Mouse (Mus musculus): ENCODE results near the gene Abcg8. TPM values are rescaled to one million over a fixed set of nuclear protein-coding genes. Genes with fewer than 3 reads are reported as not detected.

Abcg8 gene
- total and polyA plus RNA-seq, 3 experiments: not detected

DNA sequence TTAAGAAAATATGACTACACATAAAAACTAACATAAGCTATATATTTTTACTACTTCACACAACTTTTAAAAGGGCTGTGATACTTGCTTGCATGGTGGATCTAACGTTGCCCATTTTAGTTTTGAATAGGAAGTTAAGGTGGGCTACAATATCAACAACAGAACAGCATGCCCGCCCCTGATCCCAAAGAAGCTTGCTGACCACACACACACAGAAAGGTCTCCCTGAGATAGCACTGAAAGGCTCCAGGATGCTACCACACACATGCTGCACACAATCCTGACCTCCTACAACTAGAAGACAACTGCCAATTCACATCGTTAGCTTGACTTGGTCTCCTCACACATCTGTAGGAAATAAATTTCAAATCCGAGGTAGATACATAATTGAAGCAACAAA, 68.2 kb downstream of the Abcg8 start:
- H3K9me3 ChIP-seq (replicated peaks; ENCODE audit: insufficient read depth, low read length): no peaks in the 10 kb centered on the region
- DNase-seq (ENCODE audit: low read depth, low spot score): no peak
- no peaks in the 10 kb centered on the region for H3K79me2 ChIP-seq (ENCODE audit: control insufficient read depth, insufficient read depth, low read length, poor library complexity)
- peaks cover 0 to 17% of the 10 kb centered on the region in 2 experiments; a peak in 3 of 4 replicates for H3K36me3 ChIP-seq (ENCODE audit: control insufficient read depth in 1 of 2, insufficient read depth in 2 of 2, low read length in 2 of 2)
- TF ChIP-seq MXI1 (IDR thresholded peaks at IDR 0.05; ENCODE audit: low read depth, low read length): no peak
- no peak for TF ChIP-seq NRF1 (IDR thresholded peaks at IDR 0.05; ENCODE audit: insufficient read depth, low read depth, low read length, poor library complexity, severe bottlenecking)
- no peak for TF ChIP-seq UBTF (IDR thresholded peaks at IDR 0.05; ENCODE audit: borderline replicate concordance, insufficient read depth, low read depth, low read length)
- no peak for TF ChIP-seq MYC (IDR thresholded peaks at IDR 0.05; ENCODE audit: low read depth, low read length)
- no peak for TF ChIP-seq BHLHE40 (IDR thresholded peaks at IDR 0.05; ENCODE audit: borderline replicate concordance, low read depth, low read length)
- no peak for TF ChIP-seq POLR2AphosphoS5 (IDR thresholded peaks at IDR 0.05; ENCODE audit: borderline replicate concordance, low read depth, low read length)
- TF ChIP-seq CTCF (IDR thresholded peaks at IDR 0.05 in 2 of 3, conservative IDR thresholded peaks at IDR 0.05 in 1 of 3; ENCODE audit: control insufficient read depth in 1 of 3, insufficient read depth in 1 of 3, low read depth in 2 of 3, low read length in 3 of 3, poor library complexity in 1 of 3, severe bottlenecking in 1 of 3): no peak
- no peak overlapping the region for H3K4me3 ChIP-seq (ENCODE audit: control insufficient read depth in 1 of 2, insufficient read depth in 1 of 2, low read depth in 2 of 2, low read length in 2 of 2)
- H3K27me3 ChIP-seq (ENCODE audit: control insufficient read depth in 1 of 2, insufficient read depth in 2 of 2, low read length in 2 of 2): no peaks in the 10 kb centered on the region
- H3K9ac ChIP-seq (ENCODE audit: control insufficient read depth, low read depth, low read length, poor library complexity, severe bottlenecking): no peak overlapping the region
- no peak overlapping the region for H3K27ac ChIP-seq (ENCODE audit: control insufficient read depth, low read depth, low read length)
- peaks cover 0 to 1% of the 10 kb centered on the region in 2 experiments; a peak in 1 of 4 replicates for H3K4me1 ChIP-seq (ENCODE audit: control insufficient read depth in 1 of 2, insufficient read depth in 2 of 2, low read length in 2 of 2)

DNA sequence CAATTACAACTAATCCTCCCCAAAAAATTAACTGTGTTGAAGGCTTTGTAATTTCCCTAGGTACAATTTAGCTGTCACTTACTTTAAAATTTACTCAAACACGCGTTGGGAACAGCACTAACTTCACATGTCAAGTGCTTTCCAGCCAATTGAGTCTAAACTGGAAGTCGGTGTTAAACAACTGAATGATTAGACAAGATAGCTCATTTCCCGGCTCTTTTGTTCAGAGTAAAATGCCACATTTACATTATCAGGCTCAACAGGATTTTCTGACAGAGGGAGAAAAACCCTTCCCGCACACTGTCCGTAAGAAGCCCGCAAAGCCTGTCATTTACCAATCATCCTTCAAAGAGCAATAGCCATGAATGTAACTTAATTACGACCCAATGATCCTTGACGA, 68.9 kb downstream of the Abcg8 start:
- Histone ChIP-seq H3K9me3 (replicated peaks; ENCODE audit: insufficient read depth, low read length) (no peaks in the 10 kb centered on the region), H3K4me3 (ENCODE audit: control insufficient read depth in 1 of 2, insufficient read depth in 1 of 2, low read depth in 2 of 2, low read length in 2 of 2) (no peak overlapping the region), H3K27me3 (ENCODE audit: control insufficient read depth in 1 of 2, insufficient read depth in 2 of 2, low read length in 2 of 2) (no peaks in the 10 kb centered on the region), H3K4me1 (ENCODE audit: control insufficient read depth in 1 of 2, insufficient read depth in 2 of 2, low read length in 2 of 2) (peaks cover 0 to 1% of the 10 kb centered on the region in 2 experiments; a peak in 1 of 4 replicates), H3K36me3 (ENCODE audit: control insufficient read depth in 1 of 2, insufficient read depth in 2 of 2, low read length in 2 of 2) (peaks cover 0 to 18% of the 10 kb centered on the region in 2 experiments; a peak in 3 of 4 replicates), H3K9ac (ENCODE audit: control insufficient read depth, low read depth, low read length, poor library complexity, severe bottlenecking) (no peak overlapping the region), H3K79me2 (ENCODE audit: control insufficient read depth, insufficient read depth, low read length, poor library complexity) (no peaks in the 10 kb centered on the region), H3K27ac (ENCODE audit: control insufficient read depth, low read depth, low read length) (no peak overlapping the region)
- no peak for TF ChIP-seq MAZ (IDR thresholded peaks at IDR 0.05; ENCODE audit: low read depth, low read length)
- no peak for DNase-seq (ENCODE audit: low read depth, low spot score)

DNA sequence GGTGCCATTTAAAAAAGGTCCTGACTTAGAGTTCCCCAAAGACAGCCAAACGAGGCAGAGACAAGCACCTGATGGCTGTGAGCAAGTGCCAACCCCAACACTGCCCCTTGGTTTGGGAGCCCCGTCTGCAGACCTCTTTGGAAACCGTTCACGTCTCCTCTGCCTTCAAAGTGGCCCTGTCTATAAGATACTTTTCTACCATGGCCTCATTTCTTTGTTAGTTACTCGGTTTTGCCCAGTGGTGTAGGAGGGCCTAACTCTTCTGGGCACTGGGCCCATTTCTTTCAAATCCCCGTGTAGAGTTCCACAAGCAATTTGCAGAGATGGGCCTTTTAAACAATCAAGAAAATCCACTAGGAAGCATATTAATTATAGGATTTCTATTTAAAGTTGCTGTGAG, 71.1 kb downstream of the Abcg8 start:
- no peaks in the 10 kb centered on the region for H3K27me3 ChIP-seq (ENCODE audit: control insufficient read depth in 1 of 2, insufficient read depth in 2 of 2, low read length in 2 of 2)
- no peaks in the 10 kb centered on the region for H3K79me2 ChIP-seq (ENCODE audit: control insufficient read depth, insufficient read depth, low read length, poor library complexity)
- DNase-seq (ENCODE audit: low read depth, low spot score): no peak
- H3K9ac ChIP-seq (ENCODE audit: control insufficient read depth, low read depth, low read length, poor library complexity, severe bottlenecking): no peak overlapping the region
- H3K4me3 ChIP-seq (ENCODE audit: control insufficient read depth in 1 of 2, insufficient read depth in 1 of 2, low read depth in 2 of 2, low read length in 2 of 2): no peak overlapping the region
- no peak for TF ChIP-seq UBTF (IDR thresholded peaks at IDR 0.05; ENCODE audit: borderline replicate concordance, insufficient read depth, low read depth, low read length)
- TF ChIP-seq CTCF (IDR thresholded peaks at IDR 0.05 in 2 of 3, conservative IDR thresholded peaks at IDR 0.05 in 1 of 3; ENCODE audit: control insufficient read depth in 1 of 3, insufficient read depth in 1 of 3, low read depth in 2 of 3, low read length in 3 of 3, poor library complexity in 1 of 3, severe bottlenecking in 1 of 3): no peak
- no peak for TF ChIP-seq ZNF384 (IDR thresholded peaks at IDR 0.05; ENCODE audit: low read depth, low read length)
- TF ChIP-seq NRF1 (IDR thresholded peaks at IDR 0.05; ENCODE audit: insufficient read depth, low read depth, low read length, poor library complexity, severe bottlenecking): no peak
- no peak for TF ChIP-seq SIN3A (IDR thresholded peaks at IDR 0.05; ENCODE audit: low read length)
- TF ChIP-seq SMC3 (IDR thresholded peaks at IDR 0.05; ENCODE audit: low read depth, low read length): no peak
- peaks cover 0 to 20% of the 10 kb centered on the region in 2 experiments; a peak in 3 of 4 replicates for H3K36me3 ChIP-seq (ENCODE audit: control insufficient read depth in 1 of 2, insufficient read depth in 2 of 2, low read length in 2 of 2)
- H3K27ac ChIP-seq (ENCODE audit: control insufficient read depth, low read depth, low read length): no peak overlapping the region
- H3K9me3 ChIP-seq (replicated peaks; ENCODE audit: insufficient read depth, low read length): no peaks in the 10 kb centered on the region
- H3K4me1 ChIP-seq (ENCODE audit: control insufficient read depth in 1 of 2, insufficient read depth in 2 of 2, low read length in 2 of 2): peaks cover 0 to 1% of the 10 kb centered on the region in 2 experiments; a peak in 1 of 4 replicates

Data from MEL (cell line).